Comparison of ENCODE assay signal across 15 mouse cellular contexts in genomic region chr7:34266421-34266820, GRCm38 (mm10). TPM values are rescaled to one million over a fixed set of nuclear protein-coding genes. Genes with fewer than 3 reads are reported as not detected.
DNase-seq lines count a peak whose midpoint lies in the region; ATAC-seq and TF ChIP-seq lines count a peak whose summit lies in the region.
"Had no signal": no experiment of that assay in that cellular context is flagged by ENCODE, and none has a peak within 500 bp of the region (broad histone marks: within the 10 kb centered on the region; RNA-seq: fewer than 3 reads in every experiment).

No protein-coding gene starts in this region.

- peaks cover 26% of the 10 kb centered on the region for H3K36me3 ChIP-seq in heart, embryonic 12.5 days
- H3K36me3 ChIP-seq in lung, embryonic 16.5 days (ENCODE audit: control insufficient read depth, insufficient read depth, low read length), result peaks cover 3% of the 10 kb centered on the region; the same call in 1 of the 2 replicates
- H3K36me3 ChIP-seq: midbrain, embryonic 15.5 days had no signal

- TF ChIP-seq CTCF in embryonic fibroblast, embryonic 13.5 days (IDR thresholded peaks at IDR 0.05; ENCODE audit: borderline replicate concordance, insufficient read depth, low read length), result no peak

- peaks cover 49% of the 10 kb centered on the region for H3K4me1 ChIP-seq in heart, embryonic 12.5 days (replicated peaks)
- H3K4me1 ChIP-seq in lung, embryonic 16.5 days (replicated peaks; ENCODE audit: control insufficient read depth, insufficient read depth, low read length), result peaks cover 14% of the 10 kb centered on the region
- peaks cover 23% of the 10 kb centered on the region for H3K4me1 ChIP-seq in embryonic fibroblast, embryonic 13.5 days (ENCODE audit: control insufficient read depth, insufficient read depth, low read length)
- H3K4me1 ChIP-seq: stomach, embryonic 15.5 days had no signal

- DNase-seq in heart, postnatal 36 days, result no peak
- no peak for DNase-seq in lung, postnatal 4 days
- DNase-seq in retina, postnatal 1 day, result peak; percentile 17
- no peak for DNase-seq in cerebellum, adult 18-20 months
- DNase-seq in right cerebral cortex, adult 18-20 months, result no peak

- peak overlapping the region; percentile 74 for H3K27ac ChIP-seq in heart, embryonic 12.5 days (ENCODE audit: poor library complexity, severe bottlenecking)
- H3K27ac ChIP-seq in lung, embryonic 16.5 days (ENCODE audit: low read length), result peak overlapping the region; percentile 42
- peak overlapping the region; percentile 19; the same call in 1 of the 2 replicates for H3K27ac ChIP-seq in embryonic fibroblast, embryonic 13.5 days (ENCODE audit: insufficient read depth, low read length)
- H3K27ac ChIP-seq: hindbrain, postnatal 0 days; midbrain, embryonic 15.5 days; stomach, embryonic 15.5 days had no signal

- H3K4me2 ChIP-seq in heart, embryonic 12.5 days, result peak overlapping the region; percentile 33; the same call in 1 of the 2 replicates
- no peak overlapping the region for H3K4me2 ChIP-seq in lung, embryonic 16.5 days (ENCODE audit: low read depth, low read length)
- H3K4me2 ChIP-seq: midbrain, embryonic 15.5 days; stomach, embryonic 15.5 days had no signal

- peak overlapping the region; percentile 22; the same call in 1 of the 2 replicates for H3K9ac ChIP-seq in heart, embryonic 12.5 days
- no peak overlapping the region for H3K9ac ChIP-seq in lung, embryonic 16.5 days (ENCODE audit: low read length)
- H3K9ac ChIP-seq: midbrain, embryonic 15.5 days; stomach, embryonic 15.5 days had no signal

- H3K27me3 ChIP-seq in heart, embryonic 12.5 days (replicated peaks), result no peaks in the 10 kb centered on the region
- no peaks in the 10 kb centered on the region for H3K27me3 ChIP-seq in lung, embryonic 16.5 days (ENCODE audit: control insufficient read depth, insufficient read depth, low read depth, low read length)
- H3K27me3 ChIP-seq: midbrain, embryonic 15.5 days; stomach, embryonic 15.5 days had no signal

- H3K4me3 ChIP-seq in heart, embryonic 12.5 days, result no peak overlapping the region
- no peak overlapping the region for H3K4me3 ChIP-seq in lung, embryonic 16.5 days (ENCODE audit: low read length)
- H3K4me3 ChIP-seq in embryonic fibroblast, embryonic 13.5 days (ENCODE audit: insufficient read depth, low read length), result no peak overlapping the region
- H3K4me3 ChIP-seq: midbrain, embryonic 15.5 days; stomach, embryonic 15.5 days had no signal

- H3K9me3 ChIP-seq in heart, embryonic 12.5 days (replicated peaks), result no peaks in the 10 kb centered on the region
- no peaks in the 10 kb centered on the region for H3K9me3 ChIP-seq in lung, embryonic 16.5 days (ENCODE audit: control insufficient read depth, low read length)
- H3K9me3 ChIP-seq: midbrain, embryonic 15.5 days; stomach, embryonic 15.5 days had no signal

- TF ChIP-seq POLR2A in embryonic fibroblast, embryonic 13.5 days (IDR thresholded peaks at IDR 0.05; ENCODE audit: low read depth, low read length), result no peak

- no peak for ATAC-seq in heart, embryonic 12.5 days (ENCODE audit: insufficient number of reproducible peaks, low FRiP score)
- ATAC-seq in lung, embryonic 16.5 days (ENCODE audit: low read depth), result no peak
- ATAC-seq: midbrain, embryonic 15.5 days had no signal

- intact Hi-C loops in heart, postnatal 36 days (cut with DNase I), result loop anchor here (2.0 to 5.0 kb wide), 2 partner anchors 46 to 406 kb away; partner anchors contain the start of gene 4931406P16Rik

RNA-seq across cellular contexts. Expression of gene Gm6096, which starts 15.6 kb away (rescaled TPM):
- polyA plus RNA-seq in heart, embryonic 12.5 days (2016; fragmentation: Nextera tagmentation; extraction: Ambion mirVana), result 0.86 TPM in 1 of 2 replicates, not detected in the other
- total RNA-seq in heart, postnatal 36 days (2021), result not detected
- not detected in 2 replicates for polyA plus RNA-seq in lung, embryonic 16.5 days (2015; fragmentation: Nextera tagmentation; extraction: Ambion mirVana)
- polyA plus RNA-seq in embryonic fibroblast, embryonic 13.5 days (2011; ENCODE audit: insufficient read length, low read depth, missing spikeins), result not detected in 2 replicates
- total RNA-seq: adrenal gland, postnatal 10 days; hindbrain, postnatal 0 days; left cerebral cortex, adult 18-20 months had no signal
- polyA plus RNA-seq: gonadal fat pad, adult 2 months; hindbrain, postnatal 0 days; midbrain, embryonic 15.5 days; neural tube, embryonic 14.5 days; stomach, embryonic 15.5 days had no signal

RNA-seq across cellular contexts. Expression of gene Gpi1, which starts 36.3 kb away (rescaled TPM):
- 777 and 794 TPM in 2 replicates for polyA plus RNA-seq in heart, embryonic 12.5 days (2016; fragmentation: Nextera tagmentation; extraction: Ambion mirVana)
- 100 to 1,000 TPM; 520 to 540 TPM for total RNA-seq in heart, postnatal 36 days (2021)
- polyA plus RNA-seq in lung, embryonic 16.5 days (2015; fragmentation: Nextera tagmentation; extraction: Ambion mirVana), result 252 and 256 TPM in 2 replicates
- 244 and 331 TPM in 2 replicates for polyA plus RNA-seq in embryonic fibroblast, embryonic 13.5 days (2011; ENCODE audit: insufficient read length, low read depth, missing spikeins)

RNA-seq across cellular contexts. Expression of gene 4931406P16Rik, which starts 46.9 kb away (rescaled TPM):
- 50.3 and 53.7 TPM in 2 replicates for polyA plus RNA-seq in heart, embryonic 12.5 days (2016; fragmentation: Nextera tagmentation; extraction: Ambion mirVana)
- 10 to 100 TPM; 47.4 to 55.9 TPM for total RNA-seq in heart, postnatal 36 days (2021)
- 57.6 and 63.8 TPM in 2 replicates for polyA plus RNA-seq in lung, embryonic 16.5 days (2015; fragmentation: Nextera tagmentation; extraction: Ambion mirVana)
- polyA plus RNA-seq in embryonic fibroblast, embryonic 13.5 days (2011; ENCODE audit: insufficient read length, low read depth, missing spikeins), result 49.8 and 62.1 TPM in 2 replicates

Comparison
In these comparisons a context has a peak if more than half of its experiments do, and no peak if none do; other contexts are left out.
1. H3K27ac ChIP-seq: peak in every context shown above with its lines; median percentile 74 in heart, embryonic 12.5 days; 42 in lung, embryonic 16.5 days; 19 in embryonic fibroblast, embryonic 13.5 days.